Mouse (Mus musculus): ENCODE measurements around the gene Msx3. TPM values are rescaled to one million over a fixed set of nuclear protein-coding genes. Genes with fewer than 3 reads are reported as not detected.

Msx3 gene
- total RNA-seq, 2 experiments from 2014 or later = not detected

- intact Hi-C loops (cut with DNase I) = no loop called here
- no peak for DNase-seq
These were observed 9.6 kb upstream of the Msx3 start for GRCm38 (mm10) chr7:140058528-140058927.

GRCm38 (mm10) chr7:140057413-140058407 lies 8.8 kb upstream of the Msx3 start:
- peak in 1 of 2 experiments; percentile 37 for DNase-seq
- intact Hi-C loops (cut with DNase I) = no loop called here

- intact Hi-C loops (cut with DNase I) = no loop called here
- DNase-seq = no peak
These were observed 5.2 kb upstream of the Msx3 start for GRCm38 (mm10) chr7:140054124-140054523.

GRCm38 (mm10) chr7:140049115-140049689 lies 313 bp upstream of the Msx3 start:
- DNase-seq = peak in 1 of 2 experiments; percentile 39
- intact Hi-C loops (cut with DNase I) = no loop called here

- peak in 1 of 2 experiments; percentile 22 for DNase-seq
- intact Hi-C loops (cut with DNase I) = no loop called here
These were observed 1.0 kb downstream of the Msx3 start for GRCm38 (mm10) chr7:140047811-140048311.

- no peak for DNase-seq
- intact Hi-C loops (cut with DNase I) = no loop called here
These were observed 3.3 kb downstream of the Msx3 start for GRCm38 (mm10) chr7:140045546-140045945.

GRCm38 (mm10) chr7:140042728-140043127 lies 6.2 kb downstream of the Msx3 start:
- intact Hi-C loops (cut with DNase I) = no loop called here
- no peak for DNase-seq

- no peak for DNase-seq
- intact Hi-C loops (cut with DNase I) = no loop called here
These were observed 11.7 kb downstream of the Msx3 start for GRCm38 (mm10) chr7:140037171-140037555.

- intact Hi-C loops (cut with DNase I) = no loop called here
- DNase-seq = peak; percentile 95 to 96
These were observed 12.4 kb downstream of the Msx3 start, which contains the start of the genes Zfp511 and Tubgcp2 for GRCm38 (mm10) chr7:140036281-140037170. Zfp511 (plus strand) TSS chr7:140036391. Tubgcp2 (minus strand) TSS chr7:140036669.

- DNase-seq = no peak
- intact Hi-C loops (cut with DNase I) = no loop called here
These were observed 13.4 kb downstream of the Msx3 start for GRCm38 (mm10) chr7:140035456-140035855.

- intact Hi-C loops (cut with DNase I) = no loop called here
- no peak for DNase-seq
These were observed 15.5 kb downstream of the Msx3 start for GRCm38 (mm10) chr7:140033386-140033785.

- DNase-seq = no peak
- intact Hi-C loops (cut with DNase I) = no loop called here
These were observed 16.5 kb downstream of the Msx3 start for GRCm38 (mm10) chr7:140032366-140032765.

GRCm38 (mm10) chr7:140031771-140032170 lies 17.1 kb downstream of the Msx3 start:
- intact Hi-C loops (cut with DNase I) = no loop called here
- no peak for DNase-seq

GRCm38 (mm10) chr7:140011336-140011735 lies 37.6 kb downstream of the Msx3 start:
- intact Hi-C loops (cut with DNase I) = no loop called here
- no peak for DNase-seq

- intact Hi-C loops (cut with DNase I) = no loop called here
- DNase-seq = no peak
These were observed 41.1 kb downstream of the Msx3 start for GRCm38 (mm10) chr7:140007781-140008180.

- DNase-seq = no peak
- intact Hi-C loops (cut with DNase I) = no loop called here
These were observed 41.9 kb downstream of the Msx3 start for GRCm38 (mm10) chr7:140006861-140007611.

- intact Hi-C loops (cut with DNase I) = no loop called here
These were observed 44.2 kb downstream of the Msx3 start for GRCm38 (mm10) chr7:140004666-140005065.

GRCm38 (mm10) chr7:140001086-140001740 lies 47.7 kb downstream of the Msx3 start:
- intact Hi-C loops (cut with DNase I) = no loop called here
- no peak for DNase-seq

More at GRCm38 (mm10) chr7:140004666-140005065, 44.2 kb downstream of the Msx3 start:
- DNase-seq = no peak

GRCm38 (mm10) chr7:139998691-139999350 lies 50.1 kb downstream of the Msx3 start:
- no peak for DNase-seq
- intact Hi-C loops (cut with DNase I) = no loop called here
